Mouse (Mus musculus) liver, postnatal 0 days (tissue): Measurements from ENCODE around the gene Hmgxb4. TPM values are rescaled to one million over a fixed set of nuclear protein-coding genes. Genes with fewer than 3 reads are reported as not detected.

ENCODE experiments used
- ATAC-seq: fragments of 200-750 bp; cut with Nextera tagmentation; 2 replicates; pipeline ENCODE4 v1.8.0; 2017; ENCODE audit warnings: mild to moderate bottlenecking, moderate library complexity
- DNase-seq: peaks from one replicate; pipeline ENCODE4 v3.0.0-alpha.2; 2016
- H3K27ac ChIP-seq: fragments of 300-500 bp; sonication (generic); 2 replicates; pipeline ENCODE4 v1.5.1; 2014; ENCODE audit warnings: antibody characterized with exemption, moderate library complexity, mild to moderate bottlenecking, low read depth
- H3K27me3 ChIP-seq: fragments of 300-500 bp; sonication (generic); 2 replicates; pipeline ENCODE4 v1.6.1; 2014; ENCODE audit warnings: low read length, control low read depth, mixed read lengths; ENCODE audit not compliant: insufficient read depth
- H3K36me3 ChIP-seq: fragments of 300-500 bp; sonication (generic); replicated peaks from 2 replicates; pipeline ENCODE4 v1.6.1; 2014; ENCODE audit warnings: mild to moderate bottlenecking, control low read depth, low read length, moderate library complexity, mixed read lengths; ENCODE audit not compliant: insufficient read depth
- H3K4me1 ChIP-seq: fragments of 300-500 bp; sonication (generic); 2 replicates; pipeline ENCODE4 v1.6.1; 2014; ENCODE audit warnings: antibody characterized with exemption, mild to moderate bottlenecking, control low read depth; ENCODE audit not compliant: insufficient read depth
- H3K4me2 ChIP-seq: fragments of 300-500 bp; sonication (generic); 2 replicates; pipeline ENCODE4 v1.6.1; 2014; ENCODE audit warnings: low read depth, mild to moderate bottlenecking, low read length, moderate library complexity, mixed read lengths
- H3K4me3 ChIP-seq: fragments of 300-500 bp; sonication (generic); 2 replicates; pipeline ENCODE4 v1.5.1; 2014; ENCODE audit warnings: low read depth, low read length
- H3K9ac ChIP-seq: fragments of 300-500 bp; sonication (generic); replicated peaks from 2 replicates; pipeline ENCODE4 v1.6.1; 2014; ENCODE audit warnings: mild to moderate bottlenecking, moderate library complexity
- H3K9me3 ChIP-seq: fragments of 300-500 bp; sonication (generic); 2 replicates; pipeline ENCODE4 v1.6.1; 2016; ENCODE audit warnings: mild to moderate bottlenecking, control low read depth, low read length, mixed read lengths
- CTCF ChIP-seq: sonication (generic); IDR thresholded peaks from 2 replicates; pipeline ENCODE4 v1.5.1; 2016; ENCODE audit warnings: antibody characterized with exemption, low read depth
- EP300 ChIP-seq: IDR thresholded peaks from 2 replicates; pipeline ENCODE4 v1.6.1; 2016; ENCODE audit warnings: antibody characterized with exemption, low read depth, mild to moderate bottlenecking
- WGBS: fragments of 180-500 bp; shearing (Covaris S2); extraction: QIAGEN DNeasy Blood & Tissue Kit; methylation state at CpG from one replicate; pipeline ENCODE4 v1.1.7; 2014; ENCODE audit not compliant: insufficient replicate concordance; 5-methylcytosine and 5-hydroxymethylcytosine counted together
- polyA plus RNA-seq: library from polyadenylated mRNA; unstranded; fragments of >200 nt; fragmentation: Nextera tagmentation; extraction: Ambion mirVana; gene quantifications from 2 replicates; pipeline ENCODE4 v1.2.1, GENCODE M21; 2015

Hmgxb4 gene
- polyA plus RNA-seq, 1 experiment from 2014 or later = 6.6 TPM

GRCm38 (mm10) chr8:75038497-75038896, 45.3 kb downstream of the Hmgxb4 start:
- no peak overlapping the region for H3K4me2 ChIP-seq
- DNase-seq (no peak), ATAC-seq (no peak)
- no peak overlapping the region for H3K27ac ChIP-seq
- no peaks in the 10 kb centered on the region for H3K27me3 ChIP-seq
- peaks cover 31% of the 10 kb centered on the region for H3K4me1 ChIP-seq
- H3K9ac ChIP-seq = 0 out of 2 replicates have a peak overlapping the region, but pooled peaks have one; percentile 12
- no peaks in the 10 kb centered on the region for H3K36me3 ChIP-seq
- no peak for TF ChIP-seq EP300
- TF ChIP-seq CTCF = no peak
- no peak overlapping the region for H3K4me3 ChIP-seq
- H3K9me3 ChIP-seq = no peaks in the 10 kb centered on the region

DNA sequence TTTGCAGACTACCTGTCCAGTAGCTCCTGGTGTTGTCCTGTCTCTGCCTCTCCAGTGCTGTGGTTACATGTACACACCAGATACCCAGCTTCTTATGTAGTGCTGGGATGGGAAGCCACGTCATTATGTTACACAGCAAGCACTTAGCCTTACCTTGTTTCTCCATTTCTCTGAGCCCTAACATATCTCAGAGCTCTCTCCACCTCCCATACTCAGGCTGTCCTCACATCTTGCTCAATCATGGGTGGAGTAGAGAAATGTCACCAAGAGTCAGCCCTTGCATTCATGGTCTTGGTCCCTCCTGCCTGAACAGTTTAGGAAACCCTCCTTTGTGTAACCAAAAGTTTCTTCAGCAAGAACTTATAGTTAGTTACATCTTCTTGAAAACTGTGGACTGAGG, 46.6 kb downstream of the Hmgxb4 start:
- H3K36me3 ChIP-seq = no peaks in the 10 kb centered on the region
- H3K27me3 ChIP-seq = no peaks in the 10 kb centered on the region
- H3K4me3 ChIP-seq = no peak overlapping the region
- H3K4me2 ChIP-seq = no peak overlapping the region
- DNase-seq (no peak), ATAC-seq (peak; percentile 48)
- H3K9me3 ChIP-seq = no peaks in the 10 kb centered on the region
- WGBS = 63% methylated on average over 1 of the region's 1 CpGs
- H3K4me1 ChIP-seq = peaks cover 27% of the 10 kb centered on the region
- no peak overlapping the region for H3K9ac ChIP-seq
- no peak for TF ChIP-seq EP300
- no peak for TF ChIP-seq CTCF
- H3K27ac ChIP-seq = peak overlapping the region; percentile 16; the same call in 1 of the 2 replicates

- H3K9ac ChIP-seq = no peak overlapping the region
- peaks cover 25% of the 10 kb centered on the region for H3K4me1 ChIP-seq
- no peak overlapping the region for H3K4me3 ChIP-seq
- H3K36me3 ChIP-seq = no peaks in the 10 kb centered on the region
- no peaks in the 10 kb centered on the region for H3K27me3 ChIP-seq
- peak; percentile 27 for DNase-seq
- no peak overlapping the region; the same call in 1 of the 2 replicates for H3K27ac ChIP-seq
- H3K4me2 ChIP-seq = no peak overlapping the region
- peak; percentile 69 for ATAC-seq
- H3K9me3 ChIP-seq = no peaks in the 10 kb centered on the region
- WGBS = 50% methylated on average over 2 of the region's 2 CpGs
- TF ChIP-seq EP300 (no peak), CTCF (no peak)
Measured at GRCm38 (mm10) chr8:75042171-75042570, 49.0 kb downstream of the Hmgxb4 start.

DNA sequence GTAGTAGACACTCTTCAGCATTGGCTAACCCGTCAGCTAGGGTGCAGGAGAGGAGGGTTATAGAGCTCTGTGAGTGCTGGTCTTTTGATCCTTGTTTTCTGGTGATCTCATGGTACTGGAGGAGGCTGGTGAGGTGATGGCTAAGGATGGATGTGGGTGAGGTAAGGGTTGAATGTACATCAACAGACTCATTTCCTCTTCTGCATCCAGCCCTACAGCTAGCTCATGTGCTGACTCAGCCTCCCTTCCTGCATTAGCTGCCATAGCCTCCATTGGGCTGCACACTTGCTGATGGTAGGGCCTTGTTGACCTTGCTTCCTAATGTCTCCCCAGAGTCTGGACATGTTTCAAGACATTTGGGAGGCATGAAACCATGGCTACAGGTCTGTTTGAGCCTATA, 49.8 kb downstream of the Hmgxb4 start:
- Histone ChIP-seq H3K4me1 (peaks cover 25% of the 10 kb centered on the region), H3K27ac (no peak overlapping the region), H3K4me2 (no peak overlapping the region), H3K9ac (no peak overlapping the region), H3K27me3 (no peaks in the 10 kb centered on the region), H3K36me3 (0 out of 2 replicates have a peak, but pooled peaks cover 4% of the 10 kb centered on the region), H3K4me3 (no peak overlapping the region), H3K9me3 (no peaks in the 10 kb centered on the region)
- WGBS = 67% methylated on average over 1 of the region's 1 CpGs
- DNase-seq = no peak
- 0 out of 2 replicates have a peak, but pooled peaks have one; percentile 5 for ATAC-seq
- TF ChIP-seq CTCF (no peak), EP300 (no peak)

DNA sequence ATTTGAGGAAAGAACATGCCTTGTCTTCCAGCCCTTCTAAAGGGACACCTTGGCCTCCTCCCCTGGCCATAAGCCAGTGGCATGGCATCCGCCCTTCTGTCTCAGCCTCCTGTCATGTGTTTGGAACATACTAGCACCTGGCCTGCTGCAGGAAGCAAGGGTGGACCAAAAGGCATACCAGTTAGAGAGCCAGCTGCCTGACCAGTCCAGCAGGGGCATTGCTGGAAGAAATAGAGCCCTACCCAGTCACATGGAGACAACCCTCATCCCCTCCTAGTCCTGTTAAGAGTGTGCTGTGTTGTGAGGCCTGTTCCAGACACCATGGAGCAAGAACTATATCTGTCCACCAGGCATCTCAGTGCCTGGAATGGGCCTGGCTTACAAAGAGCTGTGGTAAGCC, 53.1 kb downstream of the Hmgxb4 start:
- no peak for ATAC-seq
- H3K27ac ChIP-seq = no peak overlapping the region
- no peak for DNase-seq
- 69% methylated on average over 1 of the region's 1 CpGs for WGBS
- H3K4me2 ChIP-seq = no peak overlapping the region
- H3K4me1 ChIP-seq = peaks cover 14% of the 10 kb centered on the region; the same call in 1 of the 2 replicates
- no peak overlapping the region for H3K4me3 ChIP-seq
- H3K9me3 ChIP-seq = no peaks in the 10 kb centered on the region
- H3K27me3 ChIP-seq = no peaks in the 10 kb centered on the region
- TF ChIP-seq EP300 (no peak), CTCF (no peak)
- peaks cover 8% of the 10 kb centered on the region for H3K36me3 ChIP-seq
- H3K9ac ChIP-seq = no peak overlapping the region

DNA sequence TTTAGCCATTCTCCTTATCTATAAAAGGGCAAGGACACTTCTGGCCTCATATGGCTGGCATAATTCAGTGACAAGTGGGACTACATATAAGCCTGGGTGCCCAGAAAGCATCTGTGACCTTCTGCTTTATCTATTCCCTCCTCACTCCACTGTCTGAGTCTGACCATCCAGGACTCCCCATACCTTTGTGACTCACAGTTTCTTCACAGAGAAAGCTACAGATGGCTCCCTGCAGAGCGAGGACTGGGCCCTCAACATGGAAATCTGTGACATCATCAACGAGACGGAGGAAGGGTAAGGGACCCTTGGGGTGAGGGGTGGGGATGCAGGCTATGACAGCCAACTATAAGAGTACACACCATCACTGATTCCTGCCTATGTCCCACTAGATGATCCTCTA, 54.6 kb downstream of the Hmgxb4 start:
- Histone ChIP-seq H3K4me3 (no peak overlapping the region), H3K4me1 (peaks cover 6% of the 10 kb centered on the region; the same call in 1 of the 2 replicates), H3K4me2 (no peak overlapping the region), H3K36me3 (peaks cover 15% of the 10 kb centered on the region), H3K9ac (no peak overlapping the region), H3K9me3 (no peaks in the 10 kb centered on the region), H3K27me3 (no peaks in the 10 kb centered on the region), H3K27ac (no peak overlapping the region)
- TF ChIP-seq EP300 = no peak
- no peak for TF ChIP-seq CTCF
- no peak for ATAC-seq
- WGBS = 82% methylated on average over 3 of the region's 3 CpGs
- no peak for DNase-seq

- no peak for TF ChIP-seq CTCF
- no peak for TF ChIP-seq EP300
- Histone ChIP-seq H3K27ac (no peak overlapping the region), H3K4me3 (no peak overlapping the region), H3K4me1 (0 out of 2 replicates have a peak, but pooled peaks cover under 1% of the 10 kb centered on the region), H3K9ac (no peak overlapping the region), H3K4me2 (no peak overlapping the region), H3K9me3 (no peaks in the 10 kb centered on the region), H3K27me3 (no peaks in the 10 kb centered on the region), H3K36me3 (peaks cover 24% of the 10 kb centered on the region)
- no peak for DNase-seq
- WGBS = 83% methylated on average over 4 of the region's 4 CpGs
- ATAC-seq = no peak
Measured at GRCm38 (mm10) chr8:75053342-75053741, 60.2 kb downstream of the Hmgxb4 start.
